Mouse (Mus musculus): ENCODE results near the gene Uimc1. TPM values are rescaled to one million over a fixed set of nuclear protein-coding genes. Genes with fewer than 3 reads are reported as not detected.

Uimc1 gene
- polyA plus RNA-seq, 1 experiment: 17.2 TPM

DNA sequence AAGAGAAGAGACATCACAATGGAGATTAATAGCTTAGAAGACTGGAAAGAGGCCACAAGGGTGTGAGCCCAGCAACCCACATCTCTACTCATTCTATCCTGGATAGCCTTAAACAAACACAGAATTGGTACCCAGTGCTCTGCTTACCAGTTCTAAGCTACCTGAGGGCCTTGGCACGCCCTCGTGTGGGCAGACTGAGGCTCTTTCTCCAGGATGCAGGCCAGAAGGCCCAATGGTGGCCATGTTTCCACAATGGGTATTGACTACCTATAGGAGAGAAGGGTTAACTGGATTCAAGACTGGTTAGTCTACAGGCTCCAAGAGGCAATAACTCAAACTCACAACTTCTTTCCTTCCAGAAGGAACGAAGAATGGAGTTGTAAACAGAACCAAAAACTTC, 80.9 kb downstream of the Uimc1 start:
- TF ChIP-seq CTCF (IDR thresholded peaks at IDR 0.05; ENCODE audit: extremely low read depth, insufficient read depth, low read length) (no peak), POLR2A (IDR thresholded peaks at IDR 0.05; ENCODE audit: extremely low read depth, insufficient read depth, low read length) (no peak)
- no peak overlapping the region for H3K27ac ChIP-seq (ENCODE audit: insufficient read depth, low read length)
- H3K4me1 ChIP-seq (ENCODE audit: control insufficient read depth, insufficient read depth, low read length): no peaks in the 10 kb centered on the region
- H3K4me3 ChIP-seq (ENCODE audit: insufficient read depth, low read length): no peak overlapping the region

DNA sequence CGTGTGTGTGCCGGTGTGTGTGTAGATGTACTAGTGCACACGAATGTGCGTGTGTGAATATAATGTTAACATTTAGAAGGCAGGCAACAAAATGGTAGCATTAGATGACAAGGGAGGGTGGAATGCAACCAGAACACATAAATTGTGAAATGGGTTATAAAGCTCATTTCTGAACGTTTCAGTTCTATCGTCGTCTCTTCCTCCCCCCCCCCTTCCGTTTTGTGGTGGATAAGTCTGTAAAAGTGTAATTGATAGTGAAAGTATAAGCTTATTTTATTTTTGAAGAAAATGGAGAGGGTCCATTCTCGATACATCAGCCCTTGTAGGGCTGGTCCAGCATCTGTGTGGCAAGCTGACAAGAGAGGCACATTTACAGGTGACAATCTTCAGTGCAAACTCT, 81.4 kb downstream of the Uimc1 start:
- Histone ChIP-seq H3K4me3 (ENCODE audit: insufficient read depth, low read length) (no peak overlapping the region), H3K27ac (ENCODE audit: insufficient read depth, low read length) (no peak overlapping the region), H3K4me1 (ENCODE audit: control insufficient read depth, insufficient read depth, low read length) (no peaks in the 10 kb centered on the region)
- TF ChIP-seq CTCF (IDR thresholded peaks at IDR 0.05; ENCODE audit: extremely low read depth, insufficient read depth, low read length): no peak
- TF ChIP-seq POLR2A (IDR thresholded peaks at IDR 0.05; ENCODE audit: extremely low read depth, insufficient read depth, low read length): no peak

DNA sequence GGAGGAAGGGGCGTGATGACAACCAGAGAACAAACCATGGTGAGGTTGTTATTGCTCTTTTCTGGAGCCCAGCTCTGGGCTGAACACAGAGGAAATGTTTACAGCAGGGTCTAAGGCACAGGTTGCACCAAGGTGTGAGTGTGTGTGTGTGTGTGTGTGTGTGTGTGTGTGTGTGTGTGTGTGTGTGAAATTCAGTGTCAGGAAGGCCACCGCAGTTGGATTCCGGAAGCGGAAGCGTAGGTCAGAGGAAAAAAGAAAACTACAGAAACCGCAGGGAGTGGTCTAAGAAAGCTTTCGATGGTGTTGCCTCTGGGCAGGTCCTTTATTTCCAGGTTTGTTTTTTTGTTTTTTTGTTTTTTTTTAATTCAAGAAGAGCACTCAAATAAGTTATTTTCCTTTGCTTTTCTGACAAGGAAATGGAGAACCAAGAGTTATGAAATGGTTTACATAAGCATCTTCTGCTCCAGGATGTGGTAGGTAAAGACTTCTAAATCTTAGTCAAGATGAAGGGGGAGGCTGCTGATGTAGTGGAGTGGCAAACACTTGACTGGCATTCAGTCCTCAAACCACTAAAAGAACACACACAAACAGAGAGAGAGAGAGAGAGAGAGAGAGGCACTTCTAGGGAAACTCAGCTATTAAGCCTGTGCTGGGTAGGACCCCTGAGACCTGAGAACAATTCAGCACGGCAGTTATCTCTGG, 82.1 kb downstream of the Uimc1 start:
- Histone ChIP-seq H3K4me3 (ENCODE audit: insufficient read depth, low read length) (no peak overlapping the region), H3K4me1 (ENCODE audit: control insufficient read depth, insufficient read depth, low read length) (no peaks in the 10 kb centered on the region), H3K27ac (ENCODE audit: insufficient read depth, low read length) (no peak overlapping the region)
- TF ChIP-seq CTCF (IDR thresholded peaks at IDR 0.05; ENCODE audit: extremely low read depth, insufficient read depth, low read length): no peak
- TF ChIP-seq POLR2A (IDR thresholded peaks at IDR 0.05; ENCODE audit: extremely low read depth, insufficient read depth, low read length): no peak

DNA sequence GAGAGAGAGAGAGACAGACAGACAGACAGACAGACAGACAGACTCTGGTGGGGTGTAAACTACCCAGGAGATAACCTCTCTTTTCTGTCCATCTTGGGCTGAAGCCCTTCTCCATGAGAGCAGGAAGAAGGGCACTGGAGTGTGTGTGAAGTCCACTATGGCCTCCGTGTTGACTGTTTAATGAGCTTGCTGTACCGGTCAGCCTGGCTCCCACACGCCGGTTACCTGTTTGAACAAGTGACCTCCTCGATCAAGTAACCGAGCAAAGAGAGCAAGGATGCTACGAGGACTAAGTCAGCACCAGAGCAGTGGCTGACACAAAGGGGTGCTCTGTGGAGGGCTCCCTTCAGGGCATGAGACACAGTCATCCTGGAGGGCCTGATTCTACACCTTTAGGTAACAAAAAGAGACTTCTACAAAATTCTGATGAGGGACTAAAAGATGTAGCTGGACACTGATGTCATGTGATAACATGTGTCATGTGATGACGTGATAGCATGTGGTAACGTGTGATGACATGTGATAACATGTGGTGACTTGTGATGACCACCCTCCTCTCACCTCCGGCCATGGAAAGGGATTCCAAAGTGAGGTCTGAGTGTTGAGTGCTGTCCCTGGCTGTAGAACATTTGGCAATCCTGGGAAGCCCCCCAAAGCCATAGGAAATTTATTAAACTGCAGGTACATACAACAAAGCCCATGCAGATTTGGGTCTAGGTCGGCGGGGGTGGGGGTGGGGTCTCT, 82.8 kb downstream of the Uimc1 start:
- Histone ChIP-seq H3K27ac (ENCODE audit: insufficient read depth, low read length) (no peak overlapping the region), H3K4me1 (ENCODE audit: control insufficient read depth, insufficient read depth, low read length) (no peaks in the 10 kb centered on the region), H3K4me3 (ENCODE audit: insufficient read depth, low read length) (no peak overlapping the region)
- TF ChIP-seq POLR2A (IDR thresholded peaks at IDR 0.05; ENCODE audit: extremely low read depth, insufficient read depth, low read length) (no peak), CTCF (IDR thresholded peaks at IDR 0.05; ENCODE audit: extremely low read depth, insufficient read depth, low read length) (no peak)

DNA sequence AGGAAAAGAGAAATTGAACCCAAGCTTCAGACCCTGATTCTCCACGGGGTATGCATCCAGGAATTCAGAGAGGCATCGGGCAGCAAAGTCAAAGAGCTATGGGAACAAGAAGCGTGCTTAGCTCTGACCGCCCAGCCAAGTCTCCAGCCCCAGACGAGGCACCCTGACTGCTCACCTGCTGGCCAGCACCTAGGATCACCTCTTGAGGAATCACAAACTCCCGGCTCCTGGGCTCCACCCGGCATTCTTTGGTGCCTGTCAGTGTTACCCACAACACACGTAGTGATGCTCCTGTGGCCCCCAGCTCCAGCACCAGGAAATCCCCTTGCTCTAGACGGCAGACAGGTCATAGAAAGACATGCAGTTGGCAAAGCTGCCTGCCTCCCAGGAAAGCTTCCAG, 85.6 kb downstream of the Uimc1 start:
- no peak overlapping the region for H3K4me3 ChIP-seq (ENCODE audit: insufficient read depth, low read length)
- no peaks in the 10 kb centered on the region for H3K4me1 ChIP-seq (ENCODE audit: control insufficient read depth, insufficient read depth, low read length)
- TF ChIP-seq CTCF (IDR thresholded peaks at IDR 0.05; ENCODE audit: extremely low read depth, insufficient read depth, low read length) (no peak), POLR2A (IDR thresholded peaks at IDR 0.05; ENCODE audit: extremely low read depth, insufficient read depth, low read length) (no peak)
- no peak overlapping the region for H3K27ac ChIP-seq (ENCODE audit: insufficient read depth, low read length)

DNA sequence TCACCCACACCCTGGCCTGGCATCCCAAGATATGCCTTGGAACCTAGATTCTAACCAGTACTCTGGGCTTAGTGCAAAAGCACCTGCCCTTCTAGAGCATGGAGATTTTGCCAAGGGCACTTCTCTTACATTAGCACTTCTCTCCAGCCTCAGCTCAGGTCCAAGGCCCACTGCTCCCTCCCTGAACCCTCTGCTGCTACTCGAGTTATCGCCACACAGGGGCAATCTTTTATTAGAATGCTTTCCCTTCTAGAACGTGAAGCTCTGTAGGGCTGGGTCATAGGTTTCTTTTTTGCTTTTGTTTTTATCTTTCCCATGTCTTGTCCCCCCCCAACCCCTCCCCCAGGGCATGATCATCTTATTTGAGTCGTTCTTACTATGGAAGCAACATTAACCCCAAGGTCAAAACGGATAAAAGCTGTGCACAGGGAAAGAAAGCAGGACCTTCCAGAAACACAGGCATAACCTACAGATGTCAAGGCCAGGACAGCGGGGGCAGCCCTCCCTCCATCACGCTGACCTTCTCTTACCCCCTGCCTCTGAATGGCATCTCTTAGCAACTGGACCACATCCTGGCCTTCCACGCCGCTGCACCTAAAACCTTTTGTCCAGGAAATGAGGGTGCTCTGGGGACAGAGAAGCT, 86.3 kb downstream of the Uimc1 start:
- Histone ChIP-seq H3K27ac (ENCODE audit: insufficient read depth, low read length) (no peak overlapping the region), H3K4me1 (ENCODE audit: control insufficient read depth, insufficient read depth, low read length) (no peaks in the 10 kb centered on the region), H3K4me3 (ENCODE audit: insufficient read depth, low read length) (no peak overlapping the region)
- no peak for TF ChIP-seq POLR2A (IDR thresholded peaks at IDR 0.05; ENCODE audit: extremely low read depth, insufficient read depth, low read length)
- 0 out of 2 replicates have a peak, but pooled peaks have one; percentile 5 for TF ChIP-seq CTCF (IDR thresholded peaks at IDR 0.05; ENCODE audit: extremely low read depth, insufficient read depth, low read length)

DNA sequence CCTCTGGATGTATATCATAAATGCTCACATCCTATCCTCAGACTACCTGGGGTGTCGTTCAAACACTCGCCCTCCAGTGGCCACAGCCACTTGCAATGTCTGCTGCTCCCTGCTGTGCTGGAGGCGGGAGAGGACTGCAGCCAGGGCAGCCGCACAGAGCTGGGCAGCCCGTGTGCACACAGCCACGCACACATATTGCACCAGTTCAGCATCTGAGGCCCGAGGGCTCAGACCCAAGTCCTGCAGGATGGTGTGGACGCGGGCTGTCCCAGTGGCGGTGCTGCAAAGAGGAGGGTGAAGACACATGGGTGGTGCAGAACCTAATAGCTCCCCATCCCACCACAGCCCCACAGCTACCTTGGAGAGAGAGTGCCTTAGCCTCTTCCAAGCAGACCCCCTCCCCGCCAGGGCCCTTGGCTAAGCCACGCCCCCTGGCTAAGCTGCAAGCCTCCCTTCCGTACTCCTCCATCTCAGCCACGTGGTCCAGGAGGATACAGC, 88.1 kb downstream of the Uimc1 start:
- Histone ChIP-seq H3K27ac (ENCODE audit: insufficient read depth, low read length) (no peak overlapping the region), H3K4me3 (ENCODE audit: insufficient read depth, low read length) (no peak overlapping the region), H3K4me1 (ENCODE audit: control insufficient read depth, insufficient read depth, low read length) (peaks cover 2% of the 10 kb centered on the region; the same call in 1 of the 2 replicates)
- TF ChIP-seq POLR2A (IDR thresholded peaks at IDR 0.05; ENCODE audit: extremely low read depth, insufficient read depth, low read length): no peak
- 0 out of 2 replicates have a peak, but pooled peaks have one; percentile 16 for TF ChIP-seq CTCF (IDR thresholded peaks at IDR 0.05; ENCODE audit: extremely low read depth, insufficient read depth, low read length)

DNA sequence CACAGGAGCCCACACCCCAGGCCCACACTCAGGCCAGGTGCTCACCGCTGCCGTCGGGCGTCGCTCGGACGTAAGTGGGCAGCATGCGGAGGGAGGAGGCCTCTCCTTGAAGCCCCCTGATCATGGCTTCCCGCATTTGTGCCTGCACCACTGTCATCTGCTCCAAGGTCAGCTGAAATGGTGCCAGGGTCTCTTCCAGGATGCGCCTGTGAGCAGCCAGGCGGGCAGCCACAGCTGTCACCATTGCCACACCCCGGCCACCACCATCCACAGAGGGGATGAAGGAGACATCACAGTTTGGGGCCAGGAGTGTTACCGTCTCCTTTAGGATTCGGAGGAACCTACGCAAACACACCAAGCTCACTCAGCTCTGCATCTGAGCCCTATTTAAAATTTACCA, 89.0 kb downstream of the Uimc1 start:
- no peak overlapping the region for H3K4me3 ChIP-seq (ENCODE audit: insufficient read depth, low read length)
- TF ChIP-seq CTCF (IDR thresholded peaks at IDR 0.05; ENCODE audit: extremely low read depth, insufficient read depth, low read length): no peak
- no peak for TF ChIP-seq POLR2A (IDR thresholded peaks at IDR 0.05; ENCODE audit: extremely low read depth, insufficient read depth, low read length)
- no peak overlapping the region for H3K27ac ChIP-seq (ENCODE audit: insufficient read depth, low read length)
- H3K4me1 ChIP-seq (ENCODE audit: control insufficient read depth, insufficient read depth, low read length): peaks cover 2% of the 10 kb centered on the region; the same call in 1 of the 2 replicates

DNA sequence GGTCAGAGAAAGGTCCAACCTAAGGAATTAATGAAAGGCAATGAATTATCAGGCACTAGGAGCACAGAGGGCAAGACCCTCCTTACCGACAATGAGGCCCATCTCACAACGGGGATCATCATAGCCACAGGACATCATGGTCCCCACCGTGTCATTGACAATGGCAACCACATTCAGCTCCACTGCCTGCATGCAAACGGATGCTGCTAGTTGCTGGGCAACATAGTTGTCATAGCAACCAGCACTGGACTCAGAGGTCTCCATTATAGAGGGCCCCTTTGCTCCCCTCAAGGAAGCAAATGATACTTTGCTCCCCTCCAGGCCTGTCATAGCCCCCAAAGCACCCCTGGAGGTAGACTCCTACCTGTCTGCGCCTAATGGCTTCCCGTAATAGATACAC, 91.5 kb downstream of the Uimc1 start:
- Histone ChIP-seq H3K4me3 (ENCODE audit: insufficient read depth, low read length) (no peak overlapping the region), H3K27ac (ENCODE audit: insufficient read depth, low read length) (no peak overlapping the region), H3K4me1 (ENCODE audit: control insufficient read depth, insufficient read depth, low read length) (peaks cover 2% of the 10 kb centered on the region; the same call in 1 of the 2 replicates)
- TF ChIP-seq CTCF (IDR thresholded peaks at IDR 0.05; ENCODE audit: extremely low read depth, insufficient read depth, low read length) (no peak), POLR2A (IDR thresholded peaks at IDR 0.05; ENCODE audit: extremely low read depth, insufficient read depth, low read length) (no peak)
